Mouse (Mus musculus) hindbrain, postnatal 0 days (tissue): ENCODE data around the gene Ccdc88c. TPM values are rescaled to one million over a fixed set of nuclear protein-coding genes. Genes with fewer than 3 reads are reported as not detected.

Source experiments
- ATAC-seq: fragments of 200-750 bp; cut with Nextera tagmentation; 2 replicates; pipeline ENCODE4 v1.8.0; 2017; ENCODE audit warnings: mild to moderate bottlenecking, moderate TSS enrichment, moderate library complexity
- DNase-seq: peaks from one replicate; pipeline ENCODE4 v3.0.0-alpha.2; 2015; ENCODE audit warnings: low spot score
- H3K27ac ChIP-seq: fragments of 300-500 bp; sonication (generic); 2 replicates; pipeline ENCODE4 v1.5.1; 2014; ENCODE audit warnings: mild to moderate bottlenecking
- H3K27me3 ChIP-seq: fragments of 300-500 bp; sonication (generic); 2 replicates; pipeline ENCODE4 v1.6.1; 2014; ENCODE audit warnings: low read length, mixed read lengths; ENCODE audit not compliant: insufficient read depth
- H3K36me3 ChIP-seq: fragments of 300-500 bp; sonication (generic); 2 replicates; pipeline ENCODE4 v1.6.1; 2014; ENCODE audit warnings: low read length, mixed read lengths; ENCODE audit not compliant: insufficient read depth
- H3K4me1 ChIP-seq: fragments of 300-500 bp; sonication (generic); 2 replicates; pipeline ENCODE4 v1.6.1; 2014; ENCODE audit warnings: antibody characterized with exemption, low read length, mixed read lengths; ENCODE audit not compliant: insufficient read depth
- H3K4me2 ChIP-seq: fragments of 300-500 bp; sonication (generic); 2 replicates; pipeline ENCODE4 v1.6.1; 2014; ENCODE audit warnings: low read depth, mild to moderate bottlenecking, low read length, moderate library complexity, mixed read lengths
- H3K4me3 ChIP-seq: fragments of 300-500 bp; sonication (generic); 2 replicates; pipeline ENCODE4 v1.5.1; 2014; ENCODE audit warnings: low read length
- H3K9ac ChIP-seq: fragments of 300-500 bp; sonication (generic); replicated peaks from 2 replicates; pipeline ENCODE4 v1.6.1; 2014; ENCODE audit warnings: mild to moderate bottlenecking, low read length, moderate library complexity, mixed read lengths
- H3K9me3 ChIP-seq: fragments of 300-500 bp; sonication (generic); 2 replicates; pipeline ENCODE4 v1.6.1; 2016; ENCODE audit warnings: low read length, mixed read lengths
- CTCF ChIP-seq: IDR thresholded peaks from 2 replicates; pipeline ENCODE4 v1.5.1; 2016; ENCODE audit warnings: antibody characterized with exemption, control low read depth, low read depth
- WGBS: fragments of 180-500 bp; shearing (Covaris S2); extraction: QIAGEN DNeasy Blood & Tissue Kit; methylation state at CpG from one replicate; pipeline ENCODE4 v1.1.7; 2014; 5-methylcytosine and 5-hydroxymethylcytosine counted together
- polyA plus RNA-seq: library from polyadenylated mRNA; unstranded; fragments of >200 nt; fragmentation: Nextera tagmentation; extraction: Ambion mirVana; gene quantifications from 2 replicates; pipeline ENCODE4 v1.2.1, GENCODE M21; 2015
- total RNA-seq: library from RNA; depleted of rRNA; stranded (reverse); fragments of >200 nt; gene quantifications from 2 replicates; pipeline ENCODE4 v1.2.3, GENCODE M21; 2014

The Ccdc88c gene
- total and polyA plus RNA-seq, 2 experiments from 2014 or later: 11.2 to 17.7 TPM

GRCm38 (mm10) chr12:100977551-100977950 lies 51.3 kb downstream of the Ccdc88c start:
- H3K27ac ChIP-seq: no peak overlapping the region
- TF ChIP-seq CTCF: no peak
- no peaks in the 10 kb centered on the region for H3K36me3 ChIP-seq
- DNase-seq: no peak
- H3K9ac ChIP-seq: no peak overlapping the region
- H3K4me2 ChIP-seq: no peak overlapping the region
- H3K27me3 ChIP-seq: no peaks in the 10 kb centered on the region
- no peak for ATAC-seq
- H3K4me1 ChIP-seq: peaks cover 5% of the 10 kb centered on the region
- H3K4me3 ChIP-seq: no peak overlapping the region
- no peaks in the 10 kb centered on the region for H3K9me3 ChIP-seq

GRCm38 (mm10) chr12:100969808-100970207 lies 59.0 kb downstream of the Ccdc88c start:
- no peak overlapping the region for H3K4me3 ChIP-seq
- no peaks in the 10 kb centered on the region for H3K36me3 ChIP-seq
- WGBS: 79% methylated on average over 7 of the region's 7 CpGs
- H3K27ac ChIP-seq: no peak overlapping the region
- TF ChIP-seq CTCF: no peak
- no peak overlapping the region for H3K4me2 ChIP-seq
- H3K4me1 ChIP-seq: no peaks in the 10 kb centered on the region
- H3K27me3 ChIP-seq: no peaks in the 10 kb centered on the region
- no peak overlapping the region for H3K9ac ChIP-seq
- no peaks in the 10 kb centered on the region for H3K9me3 ChIP-seq
- DNase-seq: no peak
- no peak for ATAC-seq

GRCm38 (mm10) chr12:100967383-100967782 lies 61.5 kb downstream of the Ccdc88c start:
- Histone ChIP-seq H3K9ac (no peak overlapping the region), H3K27ac (no peak overlapping the region), H3K4me1 (no peaks in the 10 kb centered on the region), H3K9me3 (no peaks in the 10 kb centered on the region), H3K4me2 (no peak overlapping the region), H3K36me3 (no peaks in the 10 kb centered on the region), H3K4me3 (no peak overlapping the region), H3K27me3 (no peaks in the 10 kb centered on the region)
- DNase-seq: no peak
- no peak for ATAC-seq
- no peak for TF ChIP-seq CTCF
- WGBS: 95% methylated on average over 12 of the region's 12 CpGs

GRCm38 (mm10) chr12:100966253-100966652 lies 62.6 kb downstream of the Ccdc88c start:
- Histone ChIP-seq H3K27me3 (no peaks in the 10 kb centered on the region), H3K4me2 (no peak overlapping the region), H3K36me3 (no peaks in the 10 kb centered on the region), H3K9ac (no peak overlapping the region), H3K27ac (no peak overlapping the region), H3K9me3 (no peaks in the 10 kb centered on the region), H3K4me1 (no peaks in the 10 kb centered on the region), H3K4me3 (no peak overlapping the region)
- ATAC-seq: peak; percentile 17; the same call in 1 of the 2 replicates
- TF ChIP-seq CTCF: no peak
- 72% methylated on average over 9 of the region's 9 CpGs for WGBS
- no peak for DNase-seq

GRCm38 (mm10) chr12:100965298-100965697 lies 63.6 kb downstream of the Ccdc88c start:
- Histone ChIP-seq H3K4me1 (no peaks in the 10 kb centered on the region), H3K9ac (no peak overlapping the region), H3K36me3 (no peaks in the 10 kb centered on the region), H3K9me3 (no peaks in the 10 kb centered on the region), H3K27ac (no peak overlapping the region), H3K4me3 (no peak overlapping the region), H3K4me2 (no peak overlapping the region), H3K27me3 (no peaks in the 10 kb centered on the region)
- ATAC-seq: no peak
- 93% methylated on average over 3 of the region's 3 CpGs for WGBS
- no peak for TF ChIP-seq CTCF
- no peak for DNase-seq

GRCm38 (mm10) chr12:100958621-100959592 lies 69.9 kb downstream of the Ccdc88c start:
- Histone ChIP-seq H3K27ac (peak overlapping the region; percentile 7; the same call in 1 of the 2 replicates), H3K36me3 (no peaks in the 10 kb centered on the region), H3K9me3 (no peaks in the 10 kb centered on the region), H3K4me3 (no peak overlapping the region), H3K4me1 (0 out of 2 replicates have a peak, but pooled peaks cover 2% of the 10 kb centered on the region), H3K4me2 (no peak overlapping the region), H3K27me3 (no peaks in the 10 kb centered on the region), H3K9ac (no peak overlapping the region)
- no peak for TF ChIP-seq CTCF
- peak; percentile 61 for DNase-seq
- peak; percentile 52 for ATAC-seq
- 42% methylated on average over 15 of the region's 15 CpGs for WGBS

GRCm38 (mm10) chr12:100958006-100958405 lies 70.8 kb downstream of the Ccdc88c start:
- peak; percentile 99 for TF ChIP-seq CTCF
- WGBS: 12% methylated on average over 5 of the region's 5 CpGs
- Histone ChIP-seq H3K4me2 (no peak overlapping the region), H3K4me1 (0 out of 2 replicates have a peak, but pooled peaks cover 2% of the 10 kb centered on the region), H3K36me3 (no peaks in the 10 kb centered on the region), H3K4me3 (no peak overlapping the region), H3K27ac (0 out of 2 replicates have a peak overlapping the region, but pooled peaks have one; percentile 20), H3K9ac (no peak overlapping the region), H3K9me3 (no peaks in the 10 kb centered on the region), H3K27me3 (no peaks in the 10 kb centered on the region)
- peak; percentile 83 for DNase-seq
- ATAC-seq: peak; percentile 70
